Mouse (Mus musculus): ENCODE results near the gene Smurf1. TPM values are rescaled to one million over a fixed set of nuclear protein-coding genes. Genes with fewer than 3 reads are reported as not detected.

Smurf1 gene
- polyA plus RNA-seq, 1 experiment, result 21.9 TPM

DNA sequence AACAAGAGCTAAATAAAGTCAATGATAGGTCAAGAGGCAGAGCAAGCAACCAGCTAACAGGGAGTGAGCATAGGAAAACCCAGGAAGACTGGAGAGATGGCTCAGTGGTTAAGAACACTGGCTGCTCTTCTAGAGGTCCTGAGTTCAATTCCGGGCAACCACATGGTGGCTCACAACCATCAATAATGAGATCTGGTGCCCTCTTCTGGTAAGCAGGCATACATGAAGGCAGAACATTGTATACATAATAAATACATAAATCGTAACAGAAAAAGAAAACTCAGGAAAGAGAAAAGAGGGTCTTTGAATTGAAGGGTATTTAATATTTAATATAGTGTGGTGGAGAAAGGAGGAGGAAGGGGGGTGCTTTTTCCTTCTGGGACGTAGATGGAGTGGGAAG lies 5.6 kb upstream of the Smurf1 start:
- no peak for TF ChIP-seq CTCF (IDR thresholded peaks at IDR 0.05; ENCODE audit: borderline replicate concordance, insufficient read depth, low read depth, low read length)
- TF ChIP-seq POLR2A (IDR thresholded peaks at IDR 0.05; ENCODE audit: borderline replicate concordance, insufficient read depth, low read length), result no peak
- Histone ChIP-seq H3K4me3 (replicated peaks; ENCODE audit: insufficient read depth, low read depth, low read length) (no peak overlapping the region), H3K4me1 (ENCODE audit: control insufficient read depth, insufficient read depth, low read length) (no peaks in the 10 kb centered on the region), H3K27ac (ENCODE audit: insufficient read depth, low read length) (no peak overlapping the region), H3K27me3 (ENCODE audit: control insufficient read depth, insufficient read depth, low read length) (no peaks in the 10 kb centered on the region)
- 85% methylated on average over 3 of the region's 3 CpGs for WGBS
- DNase-seq, result no peak

DNA sequence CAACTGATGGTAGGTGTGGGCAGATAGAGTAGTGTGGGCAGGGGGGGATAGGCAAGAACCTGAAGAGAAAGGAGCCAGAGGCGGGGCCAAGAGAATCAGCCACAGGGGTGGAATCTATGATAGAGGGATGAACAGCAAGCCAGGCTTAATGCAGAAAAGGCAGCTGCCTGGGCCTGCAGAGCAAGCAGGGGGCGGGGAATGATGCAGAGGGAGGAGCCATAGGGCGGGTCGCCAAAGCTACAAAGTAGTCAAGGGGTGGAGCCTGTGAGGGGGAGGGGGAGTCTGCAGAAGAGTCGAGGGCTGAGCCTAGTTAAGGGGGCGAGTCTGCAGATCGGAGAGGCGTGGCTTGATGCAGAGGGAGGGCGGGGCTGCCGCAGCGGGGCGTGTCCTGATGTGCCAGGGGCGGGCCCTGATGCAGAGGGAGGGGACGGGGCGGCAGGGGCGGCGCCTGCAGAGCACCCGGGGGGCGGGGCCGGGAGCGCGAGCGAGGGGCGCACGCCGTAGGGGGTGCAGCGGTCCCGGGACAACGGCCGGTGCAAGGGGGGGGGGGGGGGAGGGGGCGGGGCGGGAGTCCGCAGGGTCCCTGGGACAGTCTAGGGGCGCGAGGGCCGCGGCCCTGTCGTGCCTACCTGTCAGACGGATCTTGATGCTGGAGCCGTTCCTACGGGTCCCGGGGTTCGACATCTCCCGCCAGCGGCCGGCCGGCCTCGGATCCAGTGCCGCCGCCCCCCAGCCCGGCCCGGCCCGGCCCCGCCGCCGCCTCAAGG lies 592 bp downstream of the Smurf1 start:
- peak; percentile 78 for DNase-seq
- 1% methylated on average over 48 of the region's 56 CpGs for WGBS
- H3K4me1 ChIP-seq (ENCODE audit: control insufficient read depth, insufficient read depth, low read length), result peaks cover 9% of the 10 kb centered on the region
- no peak overlapping the region for H3K27ac ChIP-seq (ENCODE audit: insufficient read depth, low read length)
- peak overlapping the region; percentile 71 for H3K4me3 ChIP-seq (replicated peaks; ENCODE audit: insufficient read depth, low read depth, low read length)
- TF ChIP-seq POLR2A (IDR thresholded peaks at IDR 0.05; ENCODE audit: borderline replicate concordance, insufficient read depth, low read length), result no peak
- no peak for TF ChIP-seq CTCF (IDR thresholded peaks at IDR 0.05; ENCODE audit: borderline replicate concordance, insufficient read depth, low read depth, low read length)
- H3K27me3 ChIP-seq (ENCODE audit: control insufficient read depth, insufficient read depth, low read length), result no peaks in the 10 kb centered on the region

DNA sequence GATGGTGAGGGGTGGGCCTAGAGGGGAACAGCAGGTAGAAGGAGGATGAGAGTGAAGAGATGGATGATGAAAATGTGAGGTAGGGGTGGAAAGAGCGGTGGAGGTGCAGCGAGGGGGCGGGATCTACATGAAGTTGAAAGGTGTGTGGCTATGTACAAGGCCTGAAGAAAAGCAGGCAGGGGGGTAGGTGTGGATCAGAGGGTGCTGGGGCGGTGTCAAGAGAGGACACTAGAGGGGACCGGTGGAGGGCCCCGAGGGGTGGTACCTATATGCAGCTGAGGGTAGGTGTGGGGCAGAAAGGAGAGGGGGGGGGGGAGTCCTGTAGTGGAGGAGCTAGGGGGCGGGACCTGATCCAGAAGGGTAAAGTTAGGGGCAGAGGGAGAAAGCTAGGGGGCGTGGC lies 1.2 kb downstream of the Smurf1 start:
- H3K4me3 ChIP-seq (replicated peaks; ENCODE audit: insufficient read depth, low read depth, low read length), result peak overlapping the region; percentile 71
- peaks cover 9% of the 10 kb centered on the region for H3K4me1 ChIP-seq (ENCODE audit: control insufficient read depth, insufficient read depth, low read length)
- TF ChIP-seq CTCF (IDR thresholded peaks at IDR 0.05; ENCODE audit: borderline replicate concordance, insufficient read depth, low read depth, low read length), result no peak
- no peak for TF ChIP-seq POLR2A (IDR thresholded peaks at IDR 0.05; ENCODE audit: borderline replicate concordance, insufficient read depth, low read length)
- 39% methylated on average over 7 of the region's 8 CpGs for WGBS
- DNase-seq, result peak in 1 of 2 experiments; percentile 23
- no peaks in the 10 kb centered on the region for H3K27me3 ChIP-seq (ENCODE audit: control insufficient read depth, insufficient read depth, low read length)
- H3K27ac ChIP-seq (ENCODE audit: insufficient read depth, low read length), result no peak overlapping the region

DNA sequence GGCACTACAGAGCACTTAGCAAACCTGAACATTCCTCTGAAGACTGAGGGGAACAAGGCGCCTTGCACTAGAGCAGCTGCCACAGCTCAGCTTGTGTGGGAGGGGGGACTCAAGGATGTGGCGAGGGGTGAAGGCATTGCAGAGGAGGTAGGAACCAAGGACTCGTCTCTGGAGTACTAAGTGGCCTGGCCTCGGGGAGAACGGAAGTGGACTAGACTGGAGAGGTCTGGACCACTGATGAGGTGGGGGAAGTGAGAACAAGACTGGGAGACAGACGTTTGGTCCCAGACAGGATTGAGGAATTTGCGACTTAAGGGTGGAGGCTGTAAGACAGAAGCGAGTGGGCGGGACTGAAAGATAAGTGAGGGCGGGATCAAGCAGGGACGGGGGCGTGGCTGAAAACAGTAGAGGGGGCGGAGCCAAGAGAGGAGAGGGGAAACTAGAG lies 1.8 kb downstream of the Smurf1 start:
- TF ChIP-seq POLR2A (IDR thresholded peaks at IDR 0.05; ENCODE audit: borderline replicate concordance, insufficient read depth, low read length) (no peak), CTCF (IDR thresholded peaks at IDR 0.05; ENCODE audit: borderline replicate concordance, insufficient read depth, low read depth, low read length) (no peak)
- no peaks in the 10 kb centered on the region for H3K27me3 ChIP-seq (ENCODE audit: control insufficient read depth, insufficient read depth, low read length)
- no peak overlapping the region for H3K27ac ChIP-seq (ENCODE audit: insufficient read depth, low read length)
- H3K4me3 ChIP-seq (replicated peaks; ENCODE audit: insufficient read depth, low read depth, low read length), result peak overlapping the region; percentile 7
- peaks cover 9% of the 10 kb centered on the region for H3K4me1 ChIP-seq (ENCODE audit: control insufficient read depth, insufficient read depth, low read length)
- 17% methylated on average over 13 of the region's 13 CpGs for WGBS
- peak; percentile 41 to 52 for DNase-seq

DNA sequence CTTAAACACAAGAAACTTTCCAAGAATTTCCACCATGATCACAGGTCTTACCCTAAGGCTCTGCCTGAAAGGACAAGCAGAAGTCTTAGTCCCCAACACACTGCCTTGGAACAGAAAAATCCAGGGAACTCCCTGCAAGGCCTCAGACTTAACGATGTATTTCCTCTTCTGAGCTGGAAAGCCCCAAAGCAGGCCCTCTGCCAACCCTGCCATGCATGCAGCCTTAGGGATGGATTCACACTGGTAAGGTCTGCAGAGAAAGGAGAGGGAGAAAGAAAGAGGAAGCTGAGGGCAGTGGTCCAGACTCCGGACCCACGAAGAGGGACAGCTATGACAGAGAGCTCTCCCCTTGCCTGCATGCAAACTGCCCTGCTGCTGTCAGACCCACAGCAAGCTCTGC lies 2.2 kb downstream of the Smurf1 start:
- peak in 1 of 2 experiments; percentile 28 for DNase-seq
- TF ChIP-seq CTCF (IDR thresholded peaks at IDR 0.05; ENCODE audit: borderline replicate concordance, insufficient read depth, low read depth, low read length) (no peak), POLR2A (IDR thresholded peaks at IDR 0.05; ENCODE audit: borderline replicate concordance, insufficient read depth, low read length) (no peak)
- Histone ChIP-seq H3K27me3 (ENCODE audit: control insufficient read depth, insufficient read depth, low read length) (no peaks in the 10 kb centered on the region), H3K4me3 (replicated peaks; ENCODE audit: insufficient read depth, low read depth, low read length) (no peak overlapping the region), H3K27ac (ENCODE audit: insufficient read depth, low read length) (no peak overlapping the region), H3K4me1 (ENCODE audit: control insufficient read depth, insufficient read depth, low read length) (peaks cover 12% of the 10 kb centered on the region)
- WGBS, result 18% methylated on average over 3 of the region's 3 CpGs

DNA sequence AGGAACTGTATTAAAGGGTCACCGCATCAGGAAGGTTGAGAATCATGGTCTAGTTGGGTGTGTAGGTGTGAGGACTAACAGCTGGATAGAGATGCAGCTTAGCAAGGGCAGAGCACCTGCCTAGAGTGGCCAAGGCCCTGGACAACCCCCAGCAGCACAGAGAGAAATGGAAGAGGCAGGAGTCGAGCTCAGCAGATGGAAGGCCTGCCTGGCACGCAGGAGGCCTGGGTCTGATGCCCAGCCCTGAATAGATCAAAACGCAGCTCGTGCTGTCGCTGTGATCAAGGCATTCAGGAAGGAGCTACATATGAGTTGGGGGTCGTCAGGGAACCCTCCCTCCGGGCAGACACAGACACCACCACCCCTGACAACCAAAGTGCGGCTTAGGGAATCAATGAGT lies 7.4 kb downstream of the Smurf1 start:
- TF ChIP-seq POLR2A (IDR thresholded peaks at IDR 0.05; ENCODE audit: borderline replicate concordance, insufficient read depth, low read length) (no peak), CTCF (IDR thresholded peaks at IDR 0.05; ENCODE audit: borderline replicate concordance, insufficient read depth, low read depth, low read length) (no peak)
- Histone ChIP-seq H3K4me3 (replicated peaks; ENCODE audit: insufficient read depth, low read depth, low read length) (no peak overlapping the region), H3K4me1 (ENCODE audit: control insufficient read depth, insufficient read depth, low read length) (peaks cover 24% of the 10 kb centered on the region), H3K27me3 (ENCODE audit: control insufficient read depth, insufficient read depth, low read length) (no peaks in the 10 kb centered on the region), H3K27ac (ENCODE audit: insufficient read depth, low read length) (no peak overlapping the region)
- 27% methylated on average over 9 of the region's 9 CpGs for WGBS
- DNase-seq, result peak; percentile 40 to 57

DNA sequence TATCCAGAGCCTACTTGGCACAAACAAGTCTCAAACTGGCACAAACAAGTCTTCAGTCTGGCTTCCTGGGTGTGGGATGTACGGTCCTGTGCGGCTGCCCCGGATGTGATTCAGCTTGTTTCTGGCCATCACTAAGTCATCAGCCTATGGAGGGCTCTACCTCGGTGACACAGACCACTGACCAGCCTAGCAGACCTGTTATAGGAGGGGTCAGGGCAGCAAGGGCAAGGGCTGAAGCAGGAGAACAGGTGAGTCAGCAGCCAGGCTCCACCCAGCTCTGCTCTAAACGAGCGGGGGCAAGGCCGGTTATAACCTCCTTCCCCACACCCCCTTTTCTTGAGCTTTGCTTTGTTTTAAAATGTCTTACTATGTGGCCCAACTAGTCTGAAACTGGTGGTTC lies 11.2 kb downstream of the Smurf1 start:
- WGBS, result 47% methylated on average over 7 of the region's 7 CpGs
- TF ChIP-seq CTCF (IDR thresholded peaks at IDR 0.05; ENCODE audit: borderline replicate concordance, insufficient read depth, low read depth, low read length), result no peak
- TF ChIP-seq POLR2A (IDR thresholded peaks at IDR 0.05; ENCODE audit: borderline replicate concordance, insufficient read depth, low read length), result no peak
- H3K27ac ChIP-seq (ENCODE audit: insufficient read depth, low read length), result no peak overlapping the region
- no peaks in the 10 kb centered on the region for H3K27me3 ChIP-seq (ENCODE audit: control insufficient read depth, insufficient read depth, low read length)
- peaks cover 31% of the 10 kb centered on the region for H3K4me1 ChIP-seq (ENCODE audit: control insufficient read depth, insufficient read depth, low read length)
- H3K4me3 ChIP-seq (replicated peaks; ENCODE audit: insufficient read depth, low read depth, low read length), result no peak overlapping the region
- no peak for DNase-seq

DNA sequence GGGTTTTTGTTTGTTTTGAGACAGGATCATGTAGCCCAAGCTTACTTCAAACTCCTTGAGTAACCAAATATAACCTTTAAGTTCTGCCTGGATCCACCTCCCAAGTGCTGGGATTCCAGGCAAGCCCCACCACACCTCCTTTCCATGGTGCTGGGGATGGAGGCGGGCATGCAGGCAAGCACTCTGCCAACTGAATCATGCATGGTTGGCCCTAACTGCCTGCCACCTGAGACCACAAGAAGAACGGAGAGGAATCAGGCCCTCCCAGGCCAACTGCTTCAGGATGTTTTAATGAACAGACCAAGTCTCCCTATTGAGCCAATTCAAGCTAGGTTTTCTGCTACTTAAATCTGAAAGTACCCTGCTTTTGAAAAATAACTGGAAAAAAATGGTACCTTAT lies 13.1 kb downstream of the Smurf1 start:
- no peak overlapping the region for H3K4me3 ChIP-seq (replicated peaks; ENCODE audit: insufficient read depth, low read depth, low read length)
- no peak overlapping the region for H3K27ac ChIP-seq (ENCODE audit: insufficient read depth, low read length)
- no peaks in the 10 kb centered on the region for H3K27me3 ChIP-seq (ENCODE audit: control insufficient read depth, insufficient read depth, low read length)
- 29% methylated on average over 2 of the region's 2 CpGs for WGBS
- DNase-seq, result no peak
- peaks cover 28% of the 10 kb centered on the region for H3K4me1 ChIP-seq (ENCODE audit: control insufficient read depth, insufficient read depth, low read length)
- TF ChIP-seq POLR2A (IDR thresholded peaks at IDR 0.05; ENCODE audit: borderline replicate concordance, insufficient read depth, low read length) (no peak), CTCF (IDR thresholded peaks at IDR 0.05; ENCODE audit: borderline replicate concordance, insufficient read depth, low read depth, low read length) (no peak)
